Mouse (Mus musculus) megakaryocyte, embryonic 14.5 days (primary cell): ENCODE data around the gene Exosc9. TPM values are rescaled to one million over a fixed set of nuclear protein-coding genes. Genes with fewer than 3 reads are reported as not detected.
A peak's percentile ranks its signal among the peaks of the same experiment; 100 is the strongest.

Experiments used
- H3K27me3 ChIP-seq: replicated peaks from 2 replicates; pipeline ENCODE3; 2012; ENCODE audit warnings: inconsistent platforms
- H3K36me3 ChIP-seq: replicated peaks from 2 replicates; pipeline ENCODE3; 2012; ENCODE audit warnings: low read length, inconsistent platforms, mixed read lengths
- H3K4me1 ChIP-seq: 2 replicates; pipeline ENCODE4 v1.6.1; 2012; ENCODE audit warnings: inconsistent platforms
- H3K4me3 ChIP-seq: replicated peaks from 2 replicates; pipeline ENCODE3; 2012; ENCODE audit warnings: moderate library complexity, mild to moderate bottlenecking, inconsistent platforms
- H3K9me3 ChIP-seq: 2 replicates; pipeline ENCODE4 v1.6.1; 2012; ENCODE audit warnings: inconsistent platforms
- FLI1 ChIP-seq: IDR thresholded peaks from 2 replicates; pipeline ENCODE4 v1.6.1; 2012; ENCODE audit warnings: low read length, inconsistent platforms, mixed read lengths
- GATA1 ChIP-seq: IDR thresholded peaks from 3 replicates; pipeline ENCODE4 v1.6.1; 2012; ENCODE audit warnings: mixed read lengths, low read length, inconsistent platforms, borderline replicate concordance
- polyA plus RNA-seq: library from polyadenylated mRNA; stranded (reverse); fragments of >175 nt; gene quantifications from 2 replicates; pipeline ENCODE4 v1.2.3, GENCODE M21; 2012; ENCODE audit warnings: low replicate concordance; ENCODE audit not compliant: insufficient read depth

Gene Exosc9
- polyA plus RNA-seq, 1 experiment: 3.3 TPM

GRCm38 (mm10) chr3:36530781-36531180 is 21.6 kb upstream of the Exosc9 start:
- H3K4me3 ChIP-seq: no peak overlapping the region
- peaks cover 25% of the 10 kb centered on the region for H3K9me3 ChIP-seq
- TF ChIP-seq GATA1 (no peak), FLI1 (no peak)
- no peaks in the 10 kb centered on the region for H3K36me3 ChIP-seq
- H3K4me1 ChIP-seq: peaks cover 13% of the 10 kb centered on the region
- peaks cover 21% of the 10 kb centered on the region for H3K27me3 ChIP-seq

GRCm38 (mm10) chr3:36531242-36531641 is 21.2 kb upstream of the Exosc9 start:
- Histone ChIP-seq H3K9me3 (peaks cover 25% of the 10 kb centered on the region), H3K36me3 (no peaks in the 10 kb centered on the region), H3K27me3 (peaks cover 21% of the 10 kb centered on the region), H3K4me3 (no peak overlapping the region), H3K4me1 (peaks cover 13% of the 10 kb centered on the region)
- TF ChIP-seq GATA1 (no peak), FLI1 (no peak)

GRCm38 (mm10) chr3:36531979-36532542 is 20.3 kb upstream of the Exosc9 start:
- H3K9me3 ChIP-seq: peaks cover 21% of the 10 kb centered on the region
- no peaks in the 10 kb centered on the region for H3K36me3 ChIP-seq
- H3K4me1 ChIP-seq: peaks cover 15% of the 10 kb centered on the region
- peak overlapping the region; percentile 88 for H3K4me3 ChIP-seq
- no peak for TF ChIP-seq GATA1
- no peak for TF ChIP-seq FLI1
- H3K27me3 ChIP-seq: peaks cover 15% of the 10 kb centered on the region

GRCm38 (mm10) chr3:36532738-36533137 is 19.7 kb upstream of the Exosc9 start:
- TF ChIP-seq FLI1: no peak
- TF ChIP-seq GATA1: no peak
- Histone ChIP-seq H3K4me3 (no peak overlapping the region), H3K9me3 (peaks cover 21% of the 10 kb centered on the region), H3K27me3 (peaks cover 18% of the 10 kb centered on the region), H3K36me3 (no peaks in the 10 kb centered on the region), H3K4me1 (peaks cover 21% of the 10 kb centered on the region)

GRCm38 (mm10) chr3:36533201-36533672 is 19.2 kb upstream of the Exosc9 start:
- no peak overlapping the region for H3K4me3 ChIP-seq
- peaks cover 22% of the 10 kb centered on the region for H3K4me1 ChIP-seq
- H3K9me3 ChIP-seq: peaks cover 21% of the 10 kb centered on the region
- no peak for TF ChIP-seq GATA1
- no peak for TF ChIP-seq FLI1
- no peaks in the 10 kb centered on the region for H3K36me3 ChIP-seq
- H3K27me3 ChIP-seq: peaks cover 21% of the 10 kb centered on the region

- Histone ChIP-seq H3K4me3 (no peak overlapping the region), H3K4me1 (peaks cover 25% of the 10 kb centered on the region), H3K9me3 (no peaks in the 10 kb centered on the region), H3K27me3 (peaks cover 21% of the 10 kb centered on the region), H3K36me3 (no peaks in the 10 kb centered on the region)
- TF ChIP-seq FLI1 (no peak), GATA1 (no peak)
Observed at GRCm38 (mm10) chr3:36536041-36536440, 16.4 kb upstream of the Exosc9 start.

GRCm38 (mm10) chr3:36537701-36538470 is 14.5 kb upstream of the Exosc9 start:
- peaks cover 17% of the 10 kb centered on the region for H3K27me3 ChIP-seq
- H3K9me3 ChIP-seq: no peaks in the 10 kb centered on the region
- H3K36me3 ChIP-seq: no peaks in the 10 kb centered on the region
- H3K4me3 ChIP-seq: no peak overlapping the region
- H3K4me1 ChIP-seq: peaks cover 18% of the 10 kb centered on the region
- TF ChIP-seq FLI1: no peak
- TF ChIP-seq GATA1: no peak

GRCm38 (mm10) chr3:36540756-36541155 is 11.7 kb upstream of the Exosc9 start:
- peaks cover 17% of the 10 kb centered on the region for H3K27me3 ChIP-seq
- no peak overlapping the region for H3K4me3 ChIP-seq

GRCm38 (mm10) chr3:36541399-36541798 is 11.0 kb upstream of the Exosc9 start:
- peaks cover 17% of the 10 kb centered on the region for H3K27me3 ChIP-seq
- no peaks in the 10 kb centered on the region for H3K36me3 ChIP-seq
- H3K4me3 ChIP-seq: no peak overlapping the region
- peaks cover 11% of the 10 kb centered on the region for H3K4me1 ChIP-seq
- TF ChIP-seq GATA1 (no peak), FLI1 (no peak)
- H3K9me3 ChIP-seq: no peaks in the 10 kb centered on the region

More at GRCm38 (mm10) chr3:36540756-36541155, 11.7 kb upstream of the Exosc9 start:
- no peak for TF ChIP-seq GATA1
- no peak for TF ChIP-seq FLI1
- no peaks in the 10 kb centered on the region for H3K9me3 ChIP-seq
- H3K4me1 ChIP-seq: peaks cover 11% of the 10 kb centered on the region
- H3K36me3 ChIP-seq: no peaks in the 10 kb centered on the region

- Histone ChIP-seq H3K4me1 (no peaks in the 10 kb centered on the region), H3K4me3 (no peak overlapping the region), H3K9me3 (no peaks in the 10 kb centered on the region), H3K36me3 (no peaks in the 10 kb centered on the region), H3K27me3 (peaks cover 4% of the 10 kb centered on the region)
- TF ChIP-seq FLI1: no peak
Observed at GRCm38 (mm10) chr3:36544961-36545360, 7.4 kb upstream of the Exosc9 start.
